Mouse (Mus musculus): ENCODE data around the gene Vps72.
"Not testable (repeated sequence)": the region's sequence is repeated elsewhere in the genome, so short reads cannot be mapped to it uniquely, and the experiment has no call there.

The Vps72 gene

GRCm38 (mm10) chr3:95133680-95134101 is 22.9 kb downstream of the Vps72 start, which contains the start of the genes Scnm1 and Lysmd1:
TSS of gene Scnm1 (minus strand) at chr3:95134011.
TSS of gene Lysmd1 (plus strand) at chr3:95134088.
- DNase-seq (ENCODE audit: low read depth, low spot score) = peak; percentile 96

- DNase-seq (ENCODE audit: low read depth, low spot score) = not testable (repeated sequence)
These were observed 23.3 kb downstream of the Vps72 start for GRCm38 (mm10) chr3:95134133-95134532.

GRCm38 (mm10) chr3:95135023-95135422 is 24.2 kb downstream of the Vps72 start:
- peak; percentile 52 for DNase-seq (ENCODE audit: low read depth, low spot score)

GRCm38 (mm10) chr3:95135433-95136052 is 24.7 kb downstream of the Vps72 start:
- peak; percentile 86 for DNase-seq (ENCODE audit: low read depth, low spot score)

GRCm38 (mm10) chr3:95136336-95136735 is 25.5 kb downstream of the Vps72 start:
- peak; percentile 21 for DNase-seq (ENCODE audit: low read depth, low spot score)

GRCm38 (mm10) chr3:95139586-95140288 is 28.9 kb downstream of the Vps72 start:
- DNase-seq (ENCODE audit: low read depth, low spot score) = peak; percentile 14

- DNase-seq (ENCODE audit: low read depth, low spot score) = no peak
These were observed 29.4 kb downstream of the Vps72 start for GRCm38 (mm10) chr3:95140289-95140595.

- no peak for DNase-seq (ENCODE audit: low read depth, low spot score)
These were observed 30.0 kb downstream of the Vps72 start for GRCm38 (mm10) chr3:95140795-95141194.

- DNase-seq (ENCODE audit: low read depth, low spot score) = peak; percentile 85
These were observed 30.7 kb downstream of the Vps72 start for GRCm38 (mm10) chr3:95141474-95141873.

GRCm38 (mm10) chr3:95141952-95142616 is 31.3 kb downstream of the Vps72 start, which contains the start of gene Tnfaip8l2:
TSS of gene Tnfaip8l2 (minus strand) at chr3:95142360.
- peak; percentile 73 for DNase-seq (ENCODE audit: low read depth, low spot score)

- peak; percentile 96 for DNase-seq (ENCODE audit: low read depth, low spot score)
These were observed 31.8 kb downstream of the Vps72 start for GRCm38 (mm10) chr3:95142617-95143011.

GRCm38 (mm10) chr3:95147924-95148323 is 37.1 kb downstream of the Vps72 start:
- no peak for DNase-seq (ENCODE audit: low read depth, low spot score)

GRCm38 (mm10) chr3:95153874-95154273 is 43.1 kb downstream of the Vps72 start:
- DNase-seq (ENCODE audit: low read depth, low spot score) = peak; percentile 86

GRCm38 (mm10) chr3:95159511-95159986 is 48.7 kb downstream of the Vps72 start:
- DNase-seq (ENCODE audit: low read depth, low spot score) = no peak

GRCm38 (mm10) chr3:95159987-95160963 is 49.5 kb downstream of the Vps72 start, which contains the start of gene Sema6c:
TSS of gene Sema6c (plus strand) at chr3:95160457.
- peak; percentile 90 for DNase-seq (ENCODE audit: low read depth, low spot score)

GRCm38 (mm10) chr3:95161041-95161551 is 50.3 kb downstream of the Vps72 start:
- DNase-seq (ENCODE audit: low read depth, low spot score) = peak; percentile 25

GRCm38 (mm10) chr3:95161618-95162344 is 51.0 kb downstream of the Vps72 start:
- DNase-seq (ENCODE audit: low read depth, low spot score) = no peak

- no peak for DNase-seq (ENCODE audit: low read depth, low spot score)
These were observed 51.5 kb downstream of the Vps72 start for GRCm38 (mm10) chr3:95162345-95162628.

GRCm38 (mm10) chr3:95163419-95164255 is 52.8 kb downstream of the Vps72 start:
- no peak for DNase-seq (ENCODE audit: low read depth, low spot score)

- no peak for DNase-seq (ENCODE audit: low read depth, low spot score)
These were observed 53.4 kb downstream of the Vps72 start for GRCm38 (mm10) chr3:95164256-95164550.
